Comparison of ENCODE assay signal across 7 mouse cellular contexts in genomic region chr3:94456529-94457000, GRCm38 (mm10). TPM values are rescaled to one million over a fixed set of nuclear protein-coding genes. Genes with fewer than 3 reads are reported as not detected.
DNase-seq lines count a peak whose midpoint lies in the region; ATAC-seq lines count a peak whose summit lies in the region.

No protein-coding gene starts in this region.

- peak; percentile 99 for ATAC-seq in common myeloid progenitor, adult 5-6 weeks (replicated peaks; ENCODE audit: low read depth, poor library complexity, severe bottlenecking)
- peak; percentile 95 for ATAC-seq in megakaryocyte-erythroid progenitor cell, adult 5-6 weeks (replicated peaks; ENCODE audit: low FRiP score, low TSS enrichment, poor library complexity, severe bottlenecking)

- intact Hi-C loops in left cerebral cortex, postnatal 10 days (cut with DNase I), result loop anchor here (2.0 to 5.0 kb wide), 2 partner anchors 46 to 141 kb away; no protein-coding TSS in a partner anchor

- DNase-seq in adrenal gland, adult (ENCODE audit: inconsistent age in 2 of 2, low spot score in 1 of 2), result peak; percentile 86 to 94
- DNase-seq in gastrocnemius, adult 8-10 months (ENCODE audit: low spot score in 2 of 2), result peak; percentile 53 to 62
- DNase-seq in hindlimb bud, embryonic 11.5 days (ENCODE audit: extremely low spot score, low read depth, low spot score), result peak; percentile 91
- peak; percentile 83 to 88 for DNase-seq in left cerebral cortex, postnatal 10 days (ENCODE audit: extremely low spot score in 1 of 2, low spot score in 2 of 2)
- peak; percentile 80 for DNase-seq in right cerebral cortex, postnatal 14 days

RNA-seq across cellular contexts. Expression of gene Oaz3, which starts 12.8 kb away (rescaled TPM):
- not detected in 2 replicates for total RNA-seq in common myeloid progenitor, adult 5-6 weeks (2017)
- total RNA-seq in gastrocnemius, adult 8-10 months (2022), result not detected
- not detected for total RNA-seq in left cerebral cortex, postnatal 10 days (2021)
- not detected in 2 replicates for total RNA-seq in megakaryocyte-erythroid progenitor cell, adult 5-6 weeks (2014; fragmentation: Nextera tagmentation)
- not detected in 2 replicates for total RNA-seq in megakaryocyte-erythroid progenitor cell, adult 5-6 weeks (2017)

RNA-seq across cellular contexts. Expression of gene Mrpl9, which starts 13.4 kb away (rescaled TPM):
- 65.6 and 77.6 TPM in 2 replicates for total RNA-seq in common myeloid progenitor, adult 5-6 weeks (2017)
- total RNA-seq in gastrocnemius, adult 8-10 months (2022), result 10 to 100 TPM; 29.1 to 33.8 (median 32.0) TPM
- total RNA-seq in left cerebral cortex, postnatal 10 days (2021), result 10 to 100 TPM; 39.8 to 41.2 TPM
- 47.9 and 62.5 TPM in 2 replicates for total RNA-seq in megakaryocyte-erythroid progenitor cell, adult 5-6 weeks (2014; fragmentation: Nextera tagmentation)
- total RNA-seq in megakaryocyte-erythroid progenitor cell, adult 5-6 weeks (2017), result 92.4 and 99.0 TPM in 2 replicates

RNA-seq across cellular contexts. Expression of gene Celf3, which starts 21.5 kb away (rescaled TPM):
- total RNA-seq in common myeloid progenitor, adult 5-6 weeks (2017), result not detected in 2 replicates
- total RNA-seq in gastrocnemius, adult 8-10 months (2022), result not detected
- 100 to 1,000 TPM; 242 to 260 TPM for total RNA-seq in left cerebral cortex, postnatal 10 days (2021)
- not detected in 2 replicates for total RNA-seq in megakaryocyte-erythroid progenitor cell, adult 5-6 weeks (2014; fragmentation: Nextera tagmentation)
- not detected in 2 replicates for total RNA-seq in megakaryocyte-erythroid progenitor cell, adult 5-6 weeks (2017)

RNA-seq across cellular contexts. Expression of gene Riiad1, which starts 23.6 kb away (rescaled TPM):
- not detected in 2 replicates for total RNA-seq in common myeloid progenitor, adult 5-6 weeks (2017)
- total RNA-seq in gastrocnemius, adult 8-10 months (2022), result 10 to 100 TPM; 10.6 to 11.8 (median 11.3) TPM
- 1 to 10 TPM; 6.8 to 8.7 TPM for total RNA-seq in left cerebral cortex, postnatal 10 days (2021)
- total RNA-seq in megakaryocyte-erythroid progenitor cell, adult 5-6 weeks (2014; fragmentation: Nextera tagmentation), result 3.9 TPM in 1 of 2 replicates, not detected in the other
- total RNA-seq in megakaryocyte-erythroid progenitor cell, adult 5-6 weeks (2017), result not detected in 2 replicates

RNA-seq across cellular contexts. Expression of gene Tdrkh, which starts 43.5 kb away (rescaled TPM):
- total RNA-seq in common myeloid progenitor, adult 5-6 weeks (2017), result 10.8 and 14.7 TPM in 2 replicates
- 1 to 10 TPM; 5.3 to 6.6 (median 6.1) TPM for total RNA-seq in gastrocnemius, adult 8-10 months (2022)
- total RNA-seq in left cerebral cortex, postnatal 10 days (2021), result 10 to 100 TPM; 39.0 to 40.0 TPM
- 2.3 and 12.0 TPM in 2 replicates for total RNA-seq in megakaryocyte-erythroid progenitor cell, adult 5-6 weeks (2014; fragmentation: Nextera tagmentation)
- 4.7 and 6.8 TPM in 2 replicates for total RNA-seq in megakaryocyte-erythroid progenitor cell, adult 5-6 weeks (2017)

Comparison
In these comparisons a context has a peak if more than half of its experiments do, and no peak if none do; other contexts are left out.
1. Peak in every context shown above with its lines: DNase-seq and ATAC-seq.
2. RNA of gene Celf3, which starts 21.5 kb away (total RNA-seq): 242 to 260 TPM in left cerebral cortex, postnatal 10 days; not detected in gastrocnemius, adult 8-10 months, not detected in megakaryocyte-erythroid progenitor cell, adult 5-6 weeks and not detected in common myeloid progenitor, adult 5-6 weeks; every median in the first group is over 100 times any median in the second.